23 mouse cellular contexts compared by ENCODE assay signal in genomic region chr11:99122703-99123102, GRCm38 (mm10). TPM values are rescaled to one million over a fixed set of nuclear protein-coding genes. Genes with fewer than 3 reads are reported as not detected.
DNase-seq lines count a peak whose midpoint lies in the region; ATAC-seq lines count a peak whose summit lies in the region.
"Had no signal": no experiment of that assay in that cellular context is flagged by ENCODE, and none has a peak within 500 bp of the region (broad histone marks: within the 10 kb centered on the region; RNA-seq: fewer than 3 reads in every experiment).

No protein-coding gene starts in this region.

- H3K36me3 ChIP-seq in forebrain, embryonic 10.5 days (replicated peaks): no peaks in the 10 kb centered on the region
- no peaks in the 10 kb centered on the region for H3K36me3 ChIP-seq in forebrain, embryonic 11.5 days (ENCODE audit: control insufficient read depth, insufficient read depth, low read length)
- H3K36me3 ChIP-seq in lung, embryonic 16.5 days (ENCODE audit: control insufficient read depth, insufficient read depth, low read length): no peaks in the 10 kb centered on the region
- H3K36me3 ChIP-seq in forebrain, embryonic 15.5 days: no peaks in the 10 kb centered on the region
- H3K36me3 ChIP-seq: kidney, embryonic 15.5 days; limb, embryonic 15.5 days had no signal

- 74% methylated on average over 3 of the region's 3 CpGs for WGBS in forebrain, embryonic 10.5 days
- 71% methylated on average over 3 of the region's 3 CpGs for WGBS in forebrain, embryonic 11.5 days
- 65% methylated on average over 3 of the region's 3 CpGs for WGBS in lung, embryonic 16.5 days
- WGBS in forebrain, embryonic 15.5 days: 54% methylated on average over 3 of the region's 3 CpGs

- no peak for DNase-seq in forebrain, embryonic 10.5 days (ENCODE audit: extremely low spot score, low spot score)
- DNase-seq in forebrain, embryonic 11.5 days (ENCODE audit: low spot score): no peak
- no peak for DNase-seq in lung, adult 18-20 months
- DNase-seq in thymus, postnatal 0 days (ENCODE audit: low spot score): no peak
- no peak for DNase-seq in gastrocnemius, adult 18-20 months (ENCODE audit: low spot score)
- no peak for DNase-seq in thymus, postnatal 36 days
- DNase-seq: adrenal gland, postnatal 25 days; cerebellum, adult 11-12 months; cerebellum, postnatal 36 days; embryo, embryonic 11 days; gastrocnemius, postnatal 36 days; kidney, adult 11 months; layer of hippocampus, adult 9-11 months; thymus, adult 18-20 months had no signal

- no peaks in the 10 kb centered on the region for H3K27me3 ChIP-seq in forebrain, embryonic 10.5 days (ENCODE audit: poor library complexity, severe bottlenecking)
- no peaks in the 10 kb centered on the region for H3K27me3 ChIP-seq in forebrain, embryonic 11.5 days (ENCODE audit: control insufficient read depth, insufficient read depth, low read length)
- H3K27me3 ChIP-seq in lung, embryonic 16.5 days (ENCODE audit: control insufficient read depth, insufficient read depth, low read depth, low read length): no peaks in the 10 kb centered on the region
- no peaks in the 10 kb centered on the region for H3K27me3 ChIP-seq in forebrain, embryonic 15.5 days
- H3K27me3 ChIP-seq: kidney, embryonic 15.5 days; limb, embryonic 15.5 days had no signal

- H3K27ac ChIP-seq in forebrain, embryonic 10.5 days: peak overlapping the region; percentile 48; the same call in 1 of the 2 replicates
- no peak overlapping the region for H3K27ac ChIP-seq in forebrain, embryonic 11.5 days (ENCODE audit: low read depth, low read length)
- H3K27ac ChIP-seq in lung, embryonic 16.5 days (ENCODE audit: low read length): peak overlapping the region; percentile 19; the same call in 1 of the 2 replicates
- H3K27ac ChIP-seq in forebrain, embryonic 15.5 days (replicated peaks): peak overlapping the region; percentile 63
- H3K27ac ChIP-seq: hindbrain, postnatal 0 days; kidney, embryonic 15.5 days; limb, embryonic 15.5 days; liver, embryonic 14.5 days had no signal

- peaks cover 68% of the 10 kb centered on the region for H3K4me1 ChIP-seq in forebrain, embryonic 10.5 days
- peaks cover 7% of the 10 kb centered on the region for H3K4me1 ChIP-seq in forebrain, embryonic 11.5 days (replicated peaks; ENCODE audit: control insufficient read depth, insufficient read depth, low read length)
- peaks cover 34% of the 10 kb centered on the region for H3K4me1 ChIP-seq in lung, embryonic 16.5 days (replicated peaks; ENCODE audit: control insufficient read depth, insufficient read depth, low read length)
- peaks cover 12% of the 10 kb centered on the region for H3K4me1 ChIP-seq in forebrain, embryonic 15.5 days

- no peak for ATAC-seq in forebrain, embryonic 11.5 days (replicated peaks; ENCODE audit: low FRiP score)
- no peak for ATAC-seq in lung, embryonic 16.5 days (ENCODE audit: low read depth)
- 0 out of 2 replicates have a peak, but pooled peaks have one; percentile 41 for ATAC-seq in forebrain, embryonic 15.5 days (replicated peaks)
- ATAC-seq: hindbrain, postnatal 0 days; lung, postnatal 0 days had no signal

- H3K4me2 ChIP-seq in forebrain, embryonic 11.5 days (ENCODE audit: low read depth, low read length, severe bottlenecking): no peak overlapping the region
- no peak overlapping the region for H3K4me2 ChIP-seq in lung, embryonic 16.5 days (ENCODE audit: low read depth, low read length)
- no peak overlapping the region for H3K4me2 ChIP-seq in forebrain, embryonic 15.5 days (replicated peaks)
- H3K4me2 ChIP-seq: kidney, embryonic 15.5 days; limb, embryonic 15.5 days; midbrain, embryonic 11.5 days had no signal

- no peak overlapping the region for H3K9ac ChIP-seq in forebrain, embryonic 11.5 days (ENCODE audit: low read length)
- H3K9ac ChIP-seq in lung, embryonic 16.5 days (ENCODE audit: low read length): no peak overlapping the region
- H3K9ac ChIP-seq in forebrain, embryonic 15.5 days (replicated peaks): no peak overlapping the region
- H3K9ac ChIP-seq: kidney, embryonic 15.5 days; limb, embryonic 15.5 days; liver, embryonic 14.5 days had no signal

- H3K4me3 ChIP-seq in forebrain, embryonic 10.5 days: no peak overlapping the region
- no peak overlapping the region for H3K4me3 ChIP-seq in forebrain, embryonic 11.5 days (ENCODE audit: low read depth, low read length)
- no peak overlapping the region for H3K4me3 ChIP-seq in lung, embryonic 16.5 days (ENCODE audit: low read length)
- no peak overlapping the region for H3K4me3 ChIP-seq in forebrain, embryonic 15.5 days
- H3K4me3 ChIP-seq: kidney, embryonic 15.5 days; limb, embryonic 15.5 days had no signal

- H3K9me3 ChIP-seq in forebrain, embryonic 10.5 days: no peaks in the 10 kb centered on the region; the same call in 1 of the 2 replicates
- no peaks in the 10 kb centered on the region; the same call in 1 of the 2 replicates for H3K9me3 ChIP-seq in forebrain, embryonic 11.5 days (ENCODE audit: control insufficient read depth, low read length)
- no peaks in the 10 kb centered on the region for H3K9me3 ChIP-seq in lung, embryonic 16.5 days (ENCODE audit: control insufficient read depth, low read length)
- H3K9me3 ChIP-seq in forebrain, embryonic 15.5 days: no peaks in the 10 kb centered on the region
- H3K9me3 ChIP-seq: limb, embryonic 15.5 days had no signal

RNA-seq across cellular contexts. Expression of gene Ccr7, which starts 32.2 kb away (rescaled TPM):
- 0.25 and 0.30 TPM in 2 replicates for polyA plus RNA-seq in forebrain, embryonic 10.5 days (2016; fragmentation: Nextera tagmentation; extraction: Ambion mirVana)
- 0.31 TPM in 1 of 2 replicates, not detected in the other for polyA plus RNA-seq in forebrain, embryonic 11.5 days (2014; fragmentation: Nextera tagmentation; extraction: Ambion mirVana)
- 0.18 and 0.20 TPM in 2 replicates for polyA plus RNA-seq in lung, embryonic 16.5 days (2015; fragmentation: Nextera tagmentation; extraction: Ambion mirVana)
- polyA plus RNA-seq in forebrain, embryonic 15.5 days (2015; fragmentation: Nextera tagmentation; extraction: Ambion mirVana): not detected in 2 replicates
- polyA plus RNA-seq in thymus, postnatal 0 days (2015; fragmentation: Nextera tagmentation; extraction: Ambion mirVana): 36.2 and 37.4 TPM in 2 replicates
- not detected for total RNA-seq in gastrocnemius, adult 18-20 months (2021)
- total RNA-seq: gastrocnemius, postnatal 36 days; hindbrain, postnatal 0 days had no signal
- polyA plus RNA-seq: hindbrain, postnatal 0 days; midbrain, embryonic 11.5 days had no signal

RNA-seq across cellular contexts. Expression of gene Tns4, which starts 33.6 kb away (rescaled TPM):
- 0.49 and 0.81 TPM in 2 replicates for polyA plus RNA-seq in forebrain, embryonic 10.5 days (2016; fragmentation: Nextera tagmentation; extraction: Ambion mirVana)
- polyA plus RNA-seq in forebrain, embryonic 11.5 days (2014; fragmentation: Nextera tagmentation; extraction: Ambion mirVana): 0.27 and 0.65 TPM in 2 replicates
- 0.19 and 0.39 TPM in 2 replicates for polyA plus RNA-seq in lung, embryonic 16.5 days (2015; fragmentation: Nextera tagmentation; extraction: Ambion mirVana)
- polyA plus RNA-seq in forebrain, embryonic 15.5 days (2015; fragmentation: Nextera tagmentation; extraction: Ambion mirVana): 0.09 TPM in 1 of 2 replicates, not detected in the other
- polyA plus RNA-seq in thymus, postnatal 0 days (2015; fragmentation: Nextera tagmentation; extraction: Ambion mirVana): 1.4 and 1.7 TPM in 2 replicates
- under 1 TPM in 1 of 2 experiments, not detected in 1; 0.07 TPM for total RNA-seq in gastrocnemius, adult 18-20 months (2021)
- total RNA-seq: gastrocnemius, postnatal 36 days; hematopoietic stem cell, adult 5-6 weeks had no signal

Comparison
In these comparisons a context has a peak if more than half of its experiments do, and no peak if none do; other contexts are left out.
1. RNA of gene Ccr7, which starts 32.2 kb away (polyA plus RNA-seq): 36.2 to 37.4 TPM in thymus, postnatal 0 days; 0.31 TPM in forebrain, embryonic 11.5 days, 0.25 to 0.30 TPM in forebrain, embryonic 10.5 days, 0.18 to 0.20 TPM in lung, embryonic 16.5 days and not detected in forebrain, embryonic 15.5 days; every median in the first group is over 10 times any median in the second.